Mouse (Mus musculus) myocyte (in vitro differentiated cells): ENCODE measurements around the gene Wdr44. TPM values are rescaled to one million over a fixed set of nuclear protein-coding genes. Genes with fewer than 3 reads are reported as not detected.
"Not testable (repeated sequence)": the region's sequence is repeated elsewhere in the genome, so short reads cannot be mapped to it uniquely, and the experiment has no call there.

Experiments used
- H3K27me3 ChIP-seq: one replicate; pipeline ENCODE4 v1.6.1; 2011; ENCODE audit not compliant: control insufficient read depth, insufficient read depth, insufficient read length
- H3K36me3 ChIP-seq: one replicate; pipeline ENCODE4 v1.6.1; 2011; ENCODE audit not compliant: control insufficient read depth, insufficient read depth
- H3K4me2 ChIP-seq: one replicate; pipeline ENCODE4 v1.6.1; 2011; ENCODE audit warnings: low read depth, control low read depth
- H3K4me3 ChIP-seq: one replicate; pipeline ENCODE4 v1.5.1; 2011; ENCODE audit warnings: mild to moderate bottlenecking, control low read depth, moderate library complexity
- H3K79me2 ChIP-seq: one replicate; pipeline ENCODE4 v1.6.1; 2011; ENCODE audit not compliant: control insufficient read depth, insufficient read depth
- H3ac ChIP-seq: one replicate; pipeline ENCODE4 v1.6.1; 2011; ENCODE audit not compliant: control insufficient read depth, insufficient read length
- CEBPB ChIP-seq: IDR thresholded peaks from 2 replicates; pipeline ENCODE4 v1.6.1; 2011; ENCODE audit warnings: mild to moderate bottlenecking, moderate library complexity; ENCODE audit not compliant: poor library complexity, insufficient read depth, severe bottlenecking
- E2F4 ChIP-seq: IDR thresholded peaks from one replicate; pipeline ENCODE4 v1.6.1; 2011; ENCODE audit warnings: mild to moderate bottlenecking, control low read depth, moderate library complexity; ENCODE audit not compliant: insufficient read depth
- MAX ChIP-seq: IDR thresholded peaks from one replicate; pipeline ENCODE4 v1.6.1; 2011; ENCODE audit warnings: low read depth, mild to moderate bottlenecking, control low read depth
- MYOD1 ChIP-seq, 3 experiments: IDR thresholded peaks; one replicate each; pipeline ENCODE4 v1.6.1; 2011; ENCODE audit warnings: control low read depth in 2 of 3, low read depth in 2 of 3, mild to moderate bottlenecking in 2 of 3, moderate library complexity in 1 of 3; ENCODE audit not compliant: insufficient read length in 2 of 3, control insufficient read depth in 1 of 3
- MYOG ChIP-seq, 3 experiments: IDR thresholded peaks; one replicate each; pipeline ENCODE4 v1.6.1; 2011; ENCODE audit warnings: control low read depth in 2 of 3, low read depth in 2 of 3, mild to moderate bottlenecking in 2 of 3; ENCODE audit not compliant: insufficient read length in 2 of 3, control insufficient read depth in 1 of 3, insufficient read depth in 1 of 3
- POLR2A ChIP-seq: IDR thresholded peaks from one replicate; pipeline ENCODE4 v1.6.1; 2011; ENCODE audit warnings: low read depth, mild to moderate bottlenecking, control low read depth, moderate library complexity; ENCODE audit not compliant: insufficient read length
- POLR2AphosphoS2 ChIP-seq: IDR thresholded peaks from one replicate; pipeline ENCODE4 v1.6.1; 2011; ENCODE audit warnings: low read depth, control low read depth; ENCODE audit not compliant: insufficient read length
- REST ChIP-seq: IDR thresholded peaks from one replicate; pipeline ENCODE4 v1.6.1; 2011; ENCODE audit warnings: mild to moderate bottlenecking, control low read depth, moderate library complexity; ENCODE audit not compliant: insufficient read depth, insufficient read length
- SRF ChIP-seq: IDR thresholded peaks from one replicate; pipeline ENCODE4 v1.6.1; 2011; ENCODE audit warnings: low read depth; ENCODE audit not compliant: control insufficient read depth, insufficient read length
- TCF12 ChIP-seq: IDR thresholded peaks from one replicate; pipeline ENCODE4 v1.6.1; 2011; ENCODE audit warnings: mild to moderate bottlenecking, control low read depth; ENCODE audit not compliant: poor library complexity, insufficient read depth, severe bottlenecking
- TCF3 ChIP-seq: IDR thresholded peaks from one replicate; pipeline ENCODE4 v1.6.1; 2011; ENCODE audit warnings: low read depth, control low read depth; ENCODE audit not compliant: insufficient read length
- USF1 ChIP-seq: IDR thresholded peaks from one replicate; pipeline ENCODE4 v1.6.1; 2011; ENCODE audit warnings: low read depth, mild to moderate bottlenecking, control low read depth, moderate library complexity
- polyA plus RNA-seq: library from polyadenylated mRNA; unstranded; fragments of >200 nt; fragmentation: generic; extraction: Trizol; gene quantifications from one replicate; pipeline ENCODE4 v1.2.1, GENCODE M21; 2012; ENCODE audit warnings: missing spikeins

The Wdr44 gene
- polyA plus RNA-seq, 1 experiment = 8.1 TPM

DNA sequence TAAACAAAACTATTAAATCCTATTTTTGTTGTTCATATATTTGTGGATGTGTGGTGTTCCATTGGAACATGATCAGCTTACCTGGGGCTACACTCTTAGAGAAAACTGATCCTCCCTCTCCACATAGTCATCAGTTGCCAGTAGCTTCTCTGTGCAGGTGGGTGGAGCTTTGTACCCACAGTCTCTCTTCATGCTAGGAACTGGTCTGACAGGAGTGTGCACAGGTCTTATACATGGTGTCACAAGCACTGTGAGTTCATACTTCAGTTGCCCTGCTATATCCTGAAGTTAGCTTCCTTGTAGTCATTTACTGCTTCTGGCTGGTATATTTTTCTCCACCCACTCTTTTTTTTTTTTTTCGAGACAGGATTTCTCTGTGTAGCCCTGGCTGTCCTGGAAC, 61.8 kb downstream of the Wdr44 start:
- H3ac ChIP-seq = no peak overlapping the region
- TF ChIP-seq POLR2AphosphoS2 = no peak
- TF ChIP-seq MYOD1 (IDR thresholded peaks at IDR 0.05; ENCODE audit: control insufficient read depth in 1 of 3, insufficient read length in 2 of 3, low read depth in 2 of 3) = no peak
- no peak for TF ChIP-seq TCF12
- no peak for TF ChIP-seq MYOG (IDR thresholded peaks at IDR 0.05; ENCODE audit: control insufficient read depth in 1 of 3, insufficient read depth in 1 of 3, insufficient read length in 2 of 3, low read depth in 2 of 3)
- TF ChIP-seq TCF3 = no peak
- no peak for TF ChIP-seq CEBPB
- TF ChIP-seq E2F4 = no peak
- no peak for TF ChIP-seq REST
- no peak for TF ChIP-seq USF1
- no peak for TF ChIP-seq MAX
- no peak for TF ChIP-seq SRF
- TF ChIP-seq POLR2A = no peak
- no peak overlapping the region for H3K4me3 ChIP-seq
- no peaks in the 10 kb centered on the region for H3K27me3 ChIP-seq
- H3K79me2 ChIP-seq = no peaks in the 10 kb centered on the region
- H3K36me3 ChIP-seq = peaks cover 4% of the 10 kb centered on the region
- H3K4me2 ChIP-seq = no peak overlapping the region

DNA sequence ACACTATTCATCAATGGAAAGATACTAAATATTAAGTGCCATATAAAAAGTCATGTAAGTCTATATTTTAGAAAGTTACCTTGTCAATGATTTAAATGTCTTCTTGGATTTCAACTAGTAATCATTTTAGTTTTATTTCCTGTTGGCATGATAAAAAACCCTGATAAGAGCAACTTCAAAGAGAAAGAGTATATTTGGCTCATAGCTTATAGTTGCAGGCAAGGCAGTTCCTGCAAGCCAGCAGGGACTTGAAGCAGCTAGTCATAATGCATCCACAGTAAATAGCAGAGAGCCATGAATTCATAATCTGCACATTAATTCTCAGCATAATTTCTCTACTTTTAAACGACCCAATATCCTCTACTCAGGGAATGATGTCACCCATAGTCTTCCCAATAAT, 75.0 kb downstream of the Wdr44 start:
- TF ChIP-seq MYOG (IDR thresholded peaks at IDR 0.05; ENCODE audit: control insufficient read depth in 1 of 3, insufficient read depth in 1 of 3, insufficient read length in 2 of 3, low read depth in 2 of 3) (no peak), SRF (no peak), REST (no peak), TCF3 (no peak)
- H3K36me3 ChIP-seq = peaks cover 13% of the 10 kb centered on the region
- H3K79me2 ChIP-seq = no peaks in the 10 kb centered on the region
- H3K27me3 ChIP-seq = no peaks in the 10 kb centered on the region
- H3ac ChIP-seq = no peak overlapping the region
- no peak overlapping the region for H3K4me3 ChIP-seq
- no peak overlapping the region for H3K4me2 ChIP-seq

DNA sequence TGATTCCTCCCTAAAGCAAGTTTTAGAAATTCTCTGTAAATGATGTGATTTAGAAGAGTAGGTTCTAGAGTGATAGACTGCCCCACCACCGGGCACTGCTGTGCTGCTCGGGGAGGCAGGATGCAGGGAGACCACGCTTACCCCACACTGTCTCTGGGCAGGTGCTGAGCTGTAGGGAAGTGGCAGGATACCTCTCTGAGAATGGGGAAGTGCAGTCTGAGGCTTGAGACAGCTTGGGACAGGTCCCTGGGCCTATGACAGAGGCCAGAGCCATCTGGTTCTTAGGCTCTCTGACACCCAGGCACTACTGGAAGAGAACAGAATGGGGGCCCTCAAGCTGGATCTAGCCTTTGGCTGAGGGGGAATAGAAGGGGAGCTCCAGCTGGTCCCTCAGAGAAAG, 114.3 kb downstream of the Wdr44 start:
- Histone ChIP-seq H3K27me3 (no peaks in the 10 kb centered on the region), H3K4me3 (no peak overlapping the region), H3K4me2 (no peak overlapping the region), H3ac (no peak overlapping the region), H3K36me3 (no peaks in the 10 kb centered on the region), H3K79me2 (no peaks in the 10 kb centered on the region)
- TF ChIP-seq USF1 (no peak), MYOD1 (IDR thresholded peaks at IDR 0.05; ENCODE audit: control insufficient read depth in 1 of 3, insufficient read length in 2 of 3, low read depth in 2 of 3) (no peak), REST (no peak), MYOG (IDR thresholded peaks at IDR 0.05; ENCODE audit: control insufficient read depth in 1 of 3, insufficient read depth in 1 of 3, insufficient read length in 2 of 3, low read depth in 2 of 3) (no peak), CEBPB (no peak), E2F4 (no peak), SRF (no peak), POLR2A (no peak), POLR2AphosphoS2 (no peak), TCF3 (no peak), TCF12 (no peak), MAX (no peak)

DNA sequence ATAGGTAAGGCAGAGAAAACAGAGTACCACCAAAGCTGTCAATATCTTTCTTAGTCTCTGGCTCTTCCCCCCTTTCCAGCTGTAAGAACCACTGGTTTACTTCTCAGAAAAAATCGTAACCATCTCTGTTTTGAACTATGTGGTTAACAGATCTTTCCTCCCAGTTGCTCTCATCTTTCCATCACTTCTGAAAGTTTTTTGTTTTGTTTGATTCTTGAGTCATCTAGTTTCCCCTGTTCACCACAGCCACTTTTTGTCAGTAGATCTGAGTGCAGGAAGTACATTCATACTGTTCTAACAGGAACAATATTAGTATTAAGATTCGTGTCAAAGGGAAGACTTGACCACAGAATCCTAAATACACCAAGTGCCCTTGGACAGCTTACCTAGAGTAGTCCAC, 117.5 kb downstream of the Wdr44 start:
- TF ChIP-seq TCF12 = no peak
- Histone ChIP-seq H3K79me2 (no peaks in the 10 kb centered on the region), H3K4me3 (no peak overlapping the region), H3ac (no peak overlapping the region), H3K36me3 (no peaks in the 10 kb centered on the region), H3K4me2 (no peak overlapping the region), H3K27me3 (no peaks in the 10 kb centered on the region)

DNA sequence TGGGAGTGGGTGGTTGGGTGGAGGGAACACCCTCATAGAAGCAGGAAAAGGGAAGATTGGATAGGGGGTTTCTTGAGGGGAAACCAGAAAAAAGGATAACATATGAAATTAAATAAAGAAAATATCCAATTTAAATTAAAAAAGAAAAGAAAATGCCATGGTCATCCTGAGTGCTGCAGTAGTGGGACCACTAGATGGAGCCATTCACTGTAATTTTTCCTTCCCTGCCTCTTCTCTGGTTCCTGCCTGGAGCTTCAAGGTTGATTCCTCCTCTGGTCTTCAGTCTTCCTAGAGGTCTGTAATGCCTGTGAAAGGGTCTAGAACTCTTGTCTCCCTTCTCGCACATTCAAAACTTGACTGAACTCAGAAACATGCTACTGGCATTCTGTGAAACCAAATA, 120.4 kb downstream of the Wdr44 start:
- not testable (repeated sequence) for H3K36me3 ChIP-seq, H3ac ChIP-seq, H3K4me3 ChIP-seq, H3K4me2 ChIP-seq, H3K79me2 ChIP-seq, H3K27me3 ChIP-seq

DNA sequence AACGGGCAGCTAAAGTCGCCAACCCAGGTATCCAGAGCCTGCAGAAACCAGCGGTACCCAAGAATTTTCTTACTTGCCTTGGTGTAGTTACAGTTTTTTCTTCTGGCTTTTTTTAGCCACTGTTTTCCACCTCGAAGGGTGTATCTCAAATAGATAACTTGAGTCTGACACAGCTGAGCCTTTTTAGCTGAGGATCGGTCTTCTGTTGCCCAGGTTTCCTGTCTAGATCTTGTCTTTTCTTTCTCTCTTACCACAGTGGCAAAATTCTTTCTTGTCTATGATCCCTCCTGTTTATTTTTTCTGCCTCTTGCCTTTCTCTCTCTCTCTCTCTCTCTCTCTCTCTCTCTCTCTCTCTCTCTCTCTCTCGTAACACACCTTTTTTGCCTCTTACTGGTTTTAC, 130.0 kb downstream of the Wdr44 start:
- not testable (repeated sequence) for H3ac ChIP-seq, H3K4me3 ChIP-seq, H3K36me3 ChIP-seq, H3K79me2 ChIP-seq, H3K4me2 ChIP-seq, H3K27me3 ChIP-seq
